Mouse (Mus musculus) embryonic facial prominence, embryonic 13.5 days (tissue): ENCODE measurements around the gene Atp6v0e. TPM values are rescaled to one million over a fixed set of nuclear protein-coding genes. Genes with fewer than 3 reads are reported as not detected.

Experiments used
- ATAC-seq: fragments of 200-750 bp; cut with Nextera tagmentation; 2 replicates; pipeline ENCODE4 v1.8.0; 2017; ENCODE audit warnings: low read depth; ENCODE audit not compliant: insufficient number of reproducible peaks, insufficient read depth, low FRiP score, low TSS enrichment
- H3K27ac ChIP-seq: fragments of 300-500 bp; sonication (generic); 2 replicates; pipeline ENCODE4 v1.5.1; 2015; ENCODE audit warnings: moderate library complexity, mild to moderate bottlenecking, inconsistent platforms
- H3K27me3 ChIP-seq: fragments of 300-500 bp; sonication (generic); 2 replicates; pipeline ENCODE4 v1.6.1; 2015; ENCODE audit warnings: mild to moderate bottlenecking, inconsistent platforms
- H3K36me3 ChIP-seq: fragments of 300-500 bp; sonication (generic); 2 replicates; pipeline ENCODE4 v1.6.1; 2015; ENCODE audit warnings: mild to moderate bottlenecking, inconsistent platforms
- H3K4me1 ChIP-seq: fragments of 300-500 bp; sonication (generic); 2 replicates; pipeline ENCODE4 v1.6.1; 2015; ENCODE audit warnings: inconsistent platforms
- H3K4me2 ChIP-seq: fragments of 300-500 bp; sonication (generic); 2 replicates; pipeline ENCODE4 v1.6.1; 2015; ENCODE audit warnings: moderate library complexity, mild to moderate bottlenecking, inconsistent platforms
- H3K4me3 ChIP-seq: fragments of 300-500 bp; sonication (generic); 2 replicates; pipeline ENCODE4 v1.5.1; 2015; ENCODE audit warnings: mild to moderate bottlenecking, inconsistent platforms
- H3K9ac ChIP-seq: fragments of 300-500 bp; sonication (generic); 2 replicates; pipeline ENCODE4 v1.6.1; 2015; ENCODE audit warnings: mild to moderate bottlenecking, inconsistent platforms
- H3K9me3 ChIP-seq: fragments of 300-500 bp; sonication (generic); 2 replicates; pipeline ENCODE4 v1.6.1; 2016; ENCODE audit warnings: inconsistent platforms
- WGBS: fragments of 180-500 bp; shearing (Covaris S2); methylation state at CpG from one replicate; pipeline ENCODE4 v1.1.7; 2015; ENCODE audit warnings: mixed read lengths; 5-methylcytosine and 5-hydroxymethylcytosine counted together
- polyA plus RNA-seq: library from polyadenylated mRNA; unstranded; fragments of >200 nt; fragmentation: Nextera tagmentation; extraction: Ambion mirVana; gene quantifications from 2 replicates; pipeline ENCODE4 v1.2.1, GENCODE M21; 2015

Atp6v0e gene
- polyA plus RNA-seq: 180 and 202 TPM in 2 replicates

- peaks cover 9% of the 10 kb centered on the region for H3K4me1 ChIP-seq
- peak within 1 kb of the TSS; percentile 70 for H3K4me3 ChIP-seq
- peak; percentile 72 for ATAC-seq
- H3K27me3 ChIP-seq: no peaks in the 10 kb centered on the region
- no peaks in the 10 kb centered on the region for H3K36me3 ChIP-seq
- 2% methylated on average over 28 of the region's 28 CpGs for WGBS
- peak within 1 kb of the TSS; percentile 80 for H3K9ac ChIP-seq
- H3K9me3 ChIP-seq: no peaks in the 10 kb centered on the region
- peak within 1 kb of the TSS; percentile 40 for H3K27ac ChIP-seq
- peak within 1 kb of the TSS; percentile 92 for H3K4me2 ChIP-seq
These were observed at the start of gene Atp6v0e for GRCm38 (mm10) chr17:26662978-26663683. Atp6v0e (plus strand) TSS chr17:26663231.

- Histone ChIP-seq H3K27me3 (no peaks in the 10 kb centered on the region), H3K9ac (no peak overlapping the region), H3K27ac (peak overlapping the region; percentile 66), H3K9me3 (no peaks in the 10 kb centered on the region), H3K4me3 (no peak overlapping the region), H3K36me3 (peaks cover 66% of the 10 kb centered on the region), H3K4me1 (peaks cover 14% of the 10 kb centered on the region), H3K4me2 (no peak overlapping the region)
- ATAC-seq: no peak
- 73% methylated on average over 6 of the region's 6 CpGs for WGBS
These were observed 48.7 kb upstream of the Atp6v0e start for GRCm38 (mm10) chr17:26614286-26614685.

GRCm38 (mm10) chr17:26614708-26615486, 48.1 kb upstream of the Atp6v0e start:
- Histone ChIP-seq H3K4me2 (no peak overlapping the region), H3K4me1 (peaks cover 14% of the 10 kb centered on the region), H3K27ac (peak overlapping the region; percentile 66), H3K9me3 (no peaks in the 10 kb centered on the region), H3K9ac (no peak overlapping the region), H3K4me3 (no peak overlapping the region), H3K36me3 (peaks cover 66% of the 10 kb centered on the region), H3K27me3 (no peaks in the 10 kb centered on the region)
- WGBS: 67% methylated on average over 9 of the region's 9 CpGs
- no peak for ATAC-seq

- Histone ChIP-seq H3K27me3 (no peaks in the 10 kb centered on the region), H3K9me3 (no peaks in the 10 kb centered on the region), H3K9ac (no peak overlapping the region), H3K27ac (no peak overlapping the region), H3K4me2 (no peak overlapping the region), H3K4me3 (no peak overlapping the region), H3K4me1 (peaks cover 14% of the 10 kb centered on the region), H3K36me3 (peaks cover 61% of the 10 kb centered on the region)
- ATAC-seq: no peak
- 92% methylated on average over 2 of the region's 2 CpGs for WGBS
These were observed 46.3 kb upstream of the Atp6v0e start for GRCm38 (mm10) chr17:26616696-26617095.

- peaks cover 69% of the 10 kb centered on the region for H3K36me3 ChIP-seq
- H3K9me3 ChIP-seq: no peaks in the 10 kb centered on the region
- H3K4me2 ChIP-seq: no peak overlapping the region
- no peak for ATAC-seq
- no peak overlapping the region for H3K4me3 ChIP-seq
- H3K4me1 ChIP-seq: peaks cover 13% of the 10 kb centered on the region
- H3K27me3 ChIP-seq: no peaks in the 10 kb centered on the region
- H3K27ac ChIP-seq: no peak overlapping the region
- 94% methylated on average over 5 of the region's 5 CpGs for WGBS
- H3K9ac ChIP-seq: no peak overlapping the region
These were observed 44.5 kb upstream of the Atp6v0e start for GRCm38 (mm10) chr17:26618498-26618897.

- Histone ChIP-seq H3K4me3 (no peak overlapping the region), H3K4me1 (peaks cover 3% of the 10 kb centered on the region; the same call in 1 of the 2 replicates), H3K4me2 (no peak overlapping the region), H3K36me3 (peaks cover 71% of the 10 kb centered on the region), H3K9ac (no peak overlapping the region), H3K27ac (no peak overlapping the region), H3K9me3 (no peaks in the 10 kb centered on the region), H3K27me3 (no peaks in the 10 kb centered on the region)
- WGBS: 89% methylated on average over 6 of the region's 6 CpGs
- no peak for ATAC-seq
These were observed 43.5 kb upstream of the Atp6v0e start for GRCm38 (mm10) chr17:26619577-26619976.

- H3K36me3 ChIP-seq: peaks cover 74% of the 10 kb centered on the region
- no peak overlapping the region for H3K27ac ChIP-seq
- no peak for ATAC-seq
- no peak overlapping the region for H3K9ac ChIP-seq
- no peaks in the 10 kb centered on the region for H3K27me3 ChIP-seq
- no peak overlapping the region for H3K4me3 ChIP-seq
- H3K4me1 ChIP-seq: no peaks in the 10 kb centered on the region
- H3K9me3 ChIP-seq: no peaks in the 10 kb centered on the region
- WGBS: 94% methylated on average over 6 of the region's 6 CpGs
- H3K4me2 ChIP-seq: no peak overlapping the region
These were observed 42.7 kb upstream of the Atp6v0e start for GRCm38 (mm10) chr17:26620292-26620691.

- no peak overlapping the region for H3K4me2 ChIP-seq
- peaks cover 76% of the 10 kb centered on the region for H3K36me3 ChIP-seq
- no peak overlapping the region for H3K9ac ChIP-seq
- H3K4me3 ChIP-seq: no peak overlapping the region
- H3K27ac ChIP-seq: no peak overlapping the region
- ATAC-seq: no peak
- no peaks in the 10 kb centered on the region for H3K9me3 ChIP-seq
- no peaks in the 10 kb centered on the region for H3K27me3 ChIP-seq
- WGBS: 82% methylated on average over 17 of the region's 17 CpGs
- no peaks in the 10 kb centered on the region for H3K4me1 ChIP-seq
These were observed 42.0 kb upstream of the Atp6v0e start for GRCm38 (mm10) chr17:26620786-26621766.

GRCm38 (mm10) chr17:26621912-26622311, 41.1 kb upstream of the Atp6v0e start:
- Histone ChIP-seq H3K4me1 (no peaks in the 10 kb centered on the region), H3K36me3 (peaks cover 76% of the 10 kb centered on the region), H3K9ac (no peak overlapping the region), H3K4me3 (no peak overlapping the region), H3K4me2 (no peak overlapping the region), H3K27ac (no peak overlapping the region), H3K27me3 (no peaks in the 10 kb centered on the region), H3K9me3 (no peaks in the 10 kb centered on the region)
- no peak for ATAC-seq
- WGBS: 88% methylated on average over 5 of the region's 5 CpGs

GRCm38 (mm10) chr17:26623991-26624390, 39.0 kb upstream of the Atp6v0e start:
- H3K27me3 ChIP-seq: no peaks in the 10 kb centered on the region
- H3K4me2 ChIP-seq: no peak overlapping the region
- 86% methylated on average over 6 of the region's 6 CpGs for WGBS
- H3K4me3 ChIP-seq: no peak overlapping the region
- no peak for ATAC-seq
- H3K9ac ChIP-seq: no peak overlapping the region
- no peak overlapping the region for H3K27ac ChIP-seq
- H3K4me1 ChIP-seq: no peaks in the 10 kb centered on the region
- peaks cover 78% of the 10 kb centered on the region for H3K36me3 ChIP-seq
- H3K9me3 ChIP-seq: no peaks in the 10 kb centered on the region

- H3K27ac ChIP-seq: no peak overlapping the region
- H3K36me3 ChIP-seq: peaks cover 81% of the 10 kb centered on the region
- no peaks in the 10 kb centered on the region for H3K4me1 ChIP-seq
- H3K9ac ChIP-seq: no peak overlapping the region
- no peaks in the 10 kb centered on the region for H3K27me3 ChIP-seq
- ATAC-seq: no peak
- WGBS: 94% methylated on average over 10 of the region's 10 CpGs
- H3K4me3 ChIP-seq: no peak overlapping the region
- no peak overlapping the region for H3K4me2 ChIP-seq
- H3K9me3 ChIP-seq: no peaks in the 10 kb centered on the region
These were observed 38.0 kb upstream of the Atp6v0e start for GRCm38 (mm10) chr17:26624999-26625398.
